Mouse (Mus musculus): ENCODE data around the gene Diras2.

DNA sequence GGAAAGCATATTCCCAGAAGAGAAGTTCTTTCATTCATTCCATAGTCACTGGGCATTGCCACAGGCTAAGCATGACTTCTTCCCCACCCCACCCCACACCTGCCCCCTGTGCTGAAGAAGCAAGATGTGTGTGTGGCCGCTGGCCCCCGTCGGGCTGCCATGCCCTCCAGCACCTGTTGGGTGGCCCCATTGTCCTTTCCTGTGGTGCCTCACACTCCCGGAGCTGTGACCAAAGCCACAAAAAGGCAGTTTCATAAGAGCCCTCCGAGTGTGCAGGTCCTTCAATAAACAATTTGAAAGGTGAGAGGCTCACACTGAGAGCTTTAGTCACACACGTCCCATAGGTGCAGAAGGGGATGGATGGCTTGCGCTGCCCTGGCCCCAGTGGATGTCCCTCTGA is 35.7 kb upstream of the Diras2 start:
- TF ChIP-seq CTCF (IDR thresholded peaks at IDR 0.05; ENCODE audit: low read depth, low read length) (no peak), POLR2A (IDR thresholded peaks at IDR 0.05; ENCODE audit: extremely low read depth, insufficient read depth, low read length) (no peak)
